Mouse (Mus musculus): ENCODE data around the gene Cox7a1. TPM values are rescaled to one million over a fixed set of nuclear protein-coding genes. Genes with fewer than 3 reads are reported as not detected.

Cox7a1 gene
- polyA plus RNA-seq, 1 experiment from 2014 or later: 11.3 TPM

GRCm38 (mm10) chr7:30184641-30185348, 851 bp downstream of the Cox7a1 start:
- H3K9me3 ChIP-seq (ENCODE audit: control insufficient read depth, low read length): no peaks in the 10 kb centered on the region
- no peak overlapping the region for H3K4me3 ChIP-seq (ENCODE audit: low read depth, low read length)
- peaks cover 47% of the 10 kb centered on the region for H3K36me3 ChIP-seq (ENCODE audit: control insufficient read depth, insufficient read depth, low read length)
- no peak for ATAC-seq (replicated peaks; ENCODE audit: low FRiP score, low TSS enrichment, low read depth)
- 73% methylated on average over 13 of the region's 13 CpGs for WGBS
- DNase-seq (ENCODE audit: low spot score): no peak
- H3K27me3 ChIP-seq (replicated peaks; ENCODE audit: control insufficient read depth, insufficient read depth, low read length): no peaks in the 10 kb centered on the region
- H3K4me1 ChIP-seq (replicated peaks; ENCODE audit: control insufficient read depth, insufficient read depth, low read length): peaks cover 6% of the 10 kb centered on the region
- no peak overlapping the region for H3K27ac ChIP-seq (ENCODE audit: low read depth)
- no peak overlapping the region for H3K9ac ChIP-seq (ENCODE audit: low read length)
- H3K4me2 ChIP-seq (ENCODE audit: low read length): no peak overlapping the region

- 76% methylated on average over 12 of the region's 12 CpGs for WGBS
- Histone ChIP-seq H3K4me3 (ENCODE audit: low read depth, low read length) (no peak overlapping the region), H3K4me2 (ENCODE audit: low read length) (no peak overlapping the region), H3K36me3 (ENCODE audit: control insufficient read depth, insufficient read depth, low read length) (peaks cover 75% of the 10 kb centered on the region), H3K4me1 (replicated peaks; ENCODE audit: control insufficient read depth, insufficient read depth, low read length) (peaks cover 14% of the 10 kb centered on the region), H3K27ac (ENCODE audit: low read depth) (no peak overlapping the region), H3K9me3 (ENCODE audit: control insufficient read depth, low read length) (no peaks in the 10 kb centered on the region), H3K27me3 (replicated peaks; ENCODE audit: control insufficient read depth, insufficient read depth, low read length) (no peaks in the 10 kb centered on the region), H3K9ac (ENCODE audit: low read length) (no peak overlapping the region)
- no peak for DNase-seq (ENCODE audit: low spot score)
- ATAC-seq (replicated peaks; ENCODE audit: low FRiP score, low TSS enrichment, low read depth): no peak
Observed at GRCm38 (mm10) chr7:30188344-30189115, 4.6 kb downstream of the Cox7a1 start.

- Histone ChIP-seq H3K4me3 (ENCODE audit: low read depth, low read length) (no peak overlapping the region), H3K9ac (ENCODE audit: low read length) (no peak overlapping the region), H3K4me1 (replicated peaks; ENCODE audit: control insufficient read depth, insufficient read depth, low read length) (peaks cover 13% of the 10 kb centered on the region), H3K4me2 (ENCODE audit: low read length) (no peak overlapping the region), H3K27ac (ENCODE audit: low read depth) (no peak overlapping the region), H3K36me3 (ENCODE audit: control insufficient read depth, insufficient read depth, low read length) (peaks cover 75% of the 10 kb centered on the region), H3K27me3 (replicated peaks; ENCODE audit: control insufficient read depth, insufficient read depth, low read length) (no peaks in the 10 kb centered on the region), H3K9me3 (ENCODE audit: control insufficient read depth, low read length) (no peaks in the 10 kb centered on the region)
- WGBS: 84% methylated on average over 4 of the region's 4 CpGs
- DNase-seq (ENCODE audit: low spot score) (no peak), ATAC-seq (replicated peaks; ENCODE audit: low FRiP score, low TSS enrichment, low read depth) (no peak)
Observed at GRCm38 (mm10) chr7:30189116-30189491, 5.2 kb downstream of the Cox7a1 start.

- no peak overlapping the region for H3K4me3 ChIP-seq (ENCODE audit: low read depth, low read length)
- peaks cover 12% of the 10 kb centered on the region for H3K4me1 ChIP-seq (replicated peaks; ENCODE audit: control insufficient read depth, insufficient read depth, low read length)
- H3K27ac ChIP-seq (ENCODE audit: low read depth): no peak overlapping the region
- H3K36me3 ChIP-seq (ENCODE audit: control insufficient read depth, insufficient read depth, low read length): peaks cover 54% of the 10 kb centered on the region
- WGBS: 89% methylated on average over 12 of the region's 12 CpGs
- H3K27me3 ChIP-seq (replicated peaks; ENCODE audit: control insufficient read depth, insufficient read depth, low read length): no peaks in the 10 kb centered on the region
- no peaks in the 10 kb centered on the region for H3K9me3 ChIP-seq (ENCODE audit: control insufficient read depth, low read length)
- ATAC-seq (replicated peaks; ENCODE audit: low FRiP score, low TSS enrichment, low read depth) (no peak), DNase-seq (ENCODE audit: low spot score) (no peak)
- H3K4me2 ChIP-seq (ENCODE audit: low read length): no peak overlapping the region
- H3K9ac ChIP-seq (ENCODE audit: low read length): no peak overlapping the region
Observed at GRCm38 (mm10) chr7:30192088-30192487, 8.1 kb downstream of the Cox7a1 start.

- ATAC-seq (replicated peaks; ENCODE audit: low FRiP score, low TSS enrichment, low read depth) (peak; percentile 22; the same call in 1 of the 2 replicates), DNase-seq (ENCODE audit: low spot score) (no peak)
- peak overlapping the region; percentile 83 for H3K9ac ChIP-seq (ENCODE audit: low read length)
- no peaks in the 10 kb centered on the region for H3K9me3 ChIP-seq (ENCODE audit: control insufficient read depth, low read length)
- no peaks in the 10 kb centered on the region for H3K27me3 ChIP-seq (replicated peaks; ENCODE audit: control insufficient read depth, insufficient read depth, low read length)
- peak overlapping the region; percentile 90 for H3K4me3 ChIP-seq (ENCODE audit: low read depth, low read length)
- H3K27ac ChIP-seq (ENCODE audit: low read depth): 0 out of 2 replicates have a peak overlapping the region, but pooled peaks have one; percentile 86
- H3K4me2 ChIP-seq (ENCODE audit: low read length): peak overlapping the region; percentile 83
- peaks cover 12% of the 10 kb centered on the region for H3K4me1 ChIP-seq (replicated peaks; ENCODE audit: control insufficient read depth, insufficient read depth, low read length)
- WGBS: 29% methylated on average over 9 of the region's 9 CpGs
- peaks cover 45% of the 10 kb centered on the region for H3K36me3 ChIP-seq (ENCODE audit: control insufficient read depth, insufficient read depth, low read length)
Observed at GRCm38 (mm10) chr7:30193013-30193412, 9.1 kb downstream of the Cox7a1 start.

GRCm38 (mm10) chr7:30193581-30194100, 9.7 kb downstream of the Cox7a1 start:
- under 1% methylated on average over 26 of the region's 26 CpGs for WGBS
- Histone ChIP-seq H3K9ac (ENCODE audit: low read length) (peak overlapping the region; percentile 83), H3K4me1 (replicated peaks; ENCODE audit: control insufficient read depth, insufficient read depth, low read length) (peaks cover 15% of the 10 kb centered on the region), H3K4me2 (ENCODE audit: low read length) (peak overlapping the region; percentile 83), H3K27me3 (replicated peaks; ENCODE audit: control insufficient read depth, insufficient read depth, low read length) (no peaks in the 10 kb centered on the region), H3K4me3 (ENCODE audit: low read depth, low read length) (peak overlapping the region; percentile 90), H3K9me3 (ENCODE audit: control insufficient read depth, low read length) (no peaks in the 10 kb centered on the region), H3K27ac (ENCODE audit: low read depth) (peak overlapping the region; percentile 86), H3K36me3 (ENCODE audit: control insufficient read depth, insufficient read depth, low read length) (peaks cover 38% of the 10 kb centered on the region)
- DNase-seq (ENCODE audit: low spot score): no peak
- ATAC-seq (replicated peaks; ENCODE audit: low FRiP score, low TSS enrichment, low read depth): peak; percentile 56

- peaks cover 32% of the 10 kb centered on the region for H3K36me3 ChIP-seq (ENCODE audit: control insufficient read depth, insufficient read depth, low read length)
- no peaks in the 10 kb centered on the region for H3K27me3 ChIP-seq (replicated peaks; ENCODE audit: control insufficient read depth, insufficient read depth, low read length)
- H3K4me1 ChIP-seq (replicated peaks; ENCODE audit: control insufficient read depth, insufficient read depth, low read length): peaks cover 15% of the 10 kb centered on the region
- H3K4me3 ChIP-seq (ENCODE audit: low read depth, low read length): peak overlapping the region; percentile 90
- WGBS: under 1% methylated on average over 26 of the region's 26 CpGs
- H3K4me2 ChIP-seq (ENCODE audit: low read length): peak overlapping the region; percentile 83
- peak overlapping the region; percentile 86 for H3K27ac ChIP-seq (ENCODE audit: low read depth)
- peak; percentile 85 for DNase-seq (ENCODE audit: low spot score)
- ATAC-seq (replicated peaks; ENCODE audit: low FRiP score, low TSS enrichment, low read depth): peak; percentile 9
- peak overlapping the region; percentile 83 for H3K9ac ChIP-seq (ENCODE audit: low read length)
- H3K9me3 ChIP-seq (ENCODE audit: control insufficient read depth, low read length): no peaks in the 10 kb centered on the region
Observed at GRCm38 (mm10) chr7:30194101-30194831, 10.3 kb downstream of the Cox7a1 start.

GRCm38 (mm10) chr7:30194884-30195283, 10.9 kb downstream of the Cox7a1 start:
- ATAC-seq (replicated peaks; ENCODE audit: low FRiP score, low TSS enrichment, low read depth): peak; percentile 83

More at GRCm38 (mm10) chr7:30194884-30195283, 10.9 kb downstream of the Cox7a1 start:
- Histone ChIP-seq H3K4me2 (ENCODE audit: low read length) (peak overlapping the region; percentile 83), H3K9me3 (ENCODE audit: control insufficient read depth, low read length) (no peaks in the 10 kb centered on the region), H3K36me3 (ENCODE audit: control insufficient read depth, insufficient read depth, low read length) (peaks cover 27% of the 10 kb centered on the region), H3K4me1 (replicated peaks; ENCODE audit: control insufficient read depth, insufficient read depth, low read length) (peaks cover 15% of the 10 kb centered on the region), H3K9ac (ENCODE audit: low read length) (peak overlapping the region; percentile 83), H3K27me3 (replicated peaks; ENCODE audit: control insufficient read depth, insufficient read depth, low read length) (no peaks in the 10 kb centered on the region), H3K4me3 (ENCODE audit: low read depth, low read length) (peak overlapping the region; percentile 90), H3K27ac (ENCODE audit: low read depth) (peak overlapping the region; percentile 86)
- DNase-seq (ENCODE audit: low spot score): peak; percentile 94
- WGBS: under 1% methylated on average over 28 of the region's 28 CpGs
